Mouse (Mus musculus) urinary bladder, postnatal 36 days (tissue): ENCODE measurements at regions not wholly inside any gene's neighbourhood (a gene's known extent, or its start where the extent isn't known, plus 50 kb on each side); places are given as distances from the start of the nearest gene placed in this dataset.

Experiments used
- DNase-seq, 2 experiments: peaks; one replicate each; pipeline ENCODE4 v3.0.0; 2022; ENCODE audit warnings: low spot score in 2 of 2, mixed read lengths in 1 of 2

DNA sequence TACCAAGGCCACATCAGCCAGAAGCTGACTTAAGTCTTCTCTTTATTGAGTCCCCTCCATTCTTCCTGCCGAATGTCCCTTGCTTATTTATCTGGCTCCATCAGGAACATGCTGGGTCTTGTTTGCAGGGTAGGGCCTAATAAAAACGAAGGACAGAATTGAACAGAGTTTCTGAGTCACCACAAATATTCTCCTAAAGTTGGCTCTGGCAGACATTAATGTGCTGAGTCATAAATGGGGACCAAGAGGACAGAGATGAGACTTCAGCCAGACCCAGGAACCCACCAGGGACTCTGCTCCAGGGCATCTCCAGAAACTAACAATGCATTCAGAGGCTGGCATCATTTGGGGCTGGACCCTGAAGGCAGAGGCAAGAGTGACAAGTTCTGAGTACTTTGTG lies 143.4 kb upstream of the Nectin1 start:
- peak in 1 of 2 experiments; percentile 9 for DNase-seq

DNA sequence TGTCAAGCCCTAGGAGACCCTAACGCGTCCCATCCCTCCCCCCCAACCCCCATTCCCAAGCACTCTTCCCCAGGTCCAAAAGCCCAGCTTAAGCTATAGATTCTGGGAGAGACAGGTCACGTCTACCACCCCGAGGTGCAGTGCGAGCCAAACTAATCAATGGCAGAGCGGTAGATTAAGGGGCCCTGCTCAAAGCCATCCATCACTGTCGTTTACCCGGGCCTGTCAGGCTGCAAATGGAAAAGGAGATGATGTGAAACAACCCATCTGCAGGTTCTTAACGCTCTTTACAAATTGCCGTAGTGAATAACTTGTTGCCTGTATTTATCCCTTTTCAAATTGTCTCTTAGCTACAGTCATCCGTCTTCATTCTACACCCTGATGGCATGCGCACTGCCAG lies 126.2 kb upstream of the Nectin1 start:
- no peak for DNase-seq

DNA sequence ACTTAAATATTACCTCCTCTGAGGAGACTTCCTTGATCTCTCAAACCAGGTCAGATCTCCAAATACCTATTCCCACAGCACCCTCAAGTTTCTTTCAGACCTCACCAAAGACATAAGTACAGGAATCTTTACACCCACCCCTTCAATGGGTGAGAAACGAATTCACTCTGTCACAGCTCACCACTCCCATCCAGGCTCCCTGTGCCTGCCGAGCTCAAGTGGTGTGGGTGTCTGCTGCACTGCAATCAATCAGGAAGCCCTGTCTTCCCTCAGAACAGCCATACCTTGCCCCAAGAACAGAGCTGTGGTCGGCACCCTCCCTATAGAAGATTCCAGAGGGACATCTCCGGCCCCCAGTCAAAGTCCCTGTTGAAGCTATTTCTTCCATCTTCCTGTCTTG lies 116.2 kb upstream of the Nectin1 start:
- no peak for DNase-seq

DNA sequence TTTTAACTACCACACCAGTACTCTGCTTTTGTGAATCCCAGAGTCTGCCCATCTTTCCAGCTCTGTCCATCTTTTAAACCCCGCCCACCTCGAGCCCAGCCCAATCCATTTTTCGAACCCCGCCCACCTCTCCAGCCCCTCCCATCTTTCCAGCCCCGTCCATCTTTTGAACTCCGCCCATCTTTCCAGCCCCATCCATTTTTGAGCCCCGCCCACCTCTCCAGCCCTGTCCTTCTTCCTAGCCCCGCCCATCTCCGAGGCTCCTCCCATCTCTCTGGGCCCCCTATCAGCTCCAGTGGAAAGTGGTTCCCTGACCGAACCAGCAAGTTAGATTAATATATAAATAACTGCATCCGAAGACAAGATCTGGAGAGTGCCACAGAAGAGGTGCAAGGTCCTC lies 115.0 kb upstream of the Nectin1 start:
- no peak for DNase-seq

DNA sequence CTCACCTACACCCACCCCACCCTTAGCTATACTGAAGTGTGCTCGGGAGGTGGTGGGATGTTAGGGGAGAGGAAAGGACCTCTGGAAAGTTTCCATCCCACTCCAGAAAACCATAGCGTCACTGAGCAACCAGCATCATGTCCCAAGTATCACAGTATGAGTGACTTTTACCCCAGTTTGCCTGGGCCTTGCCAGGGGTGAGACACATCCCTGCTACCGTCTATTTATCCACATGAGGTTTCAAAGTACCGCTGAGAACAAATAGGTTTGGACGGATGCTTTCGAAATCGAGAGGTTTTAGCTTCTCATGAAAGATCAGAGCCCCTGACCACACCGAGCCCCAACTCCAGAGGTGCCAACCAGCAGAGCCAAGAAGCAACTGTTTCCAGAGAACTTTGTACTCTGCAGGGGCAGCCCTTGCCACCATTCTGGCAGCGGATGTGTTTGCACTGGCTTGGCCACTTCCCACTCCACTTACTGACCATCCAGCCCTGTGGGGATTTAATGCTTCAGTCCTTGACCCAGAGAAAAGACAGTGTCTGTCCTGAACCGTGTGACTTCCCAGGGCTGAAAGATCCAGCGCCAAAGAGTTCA lies 107.3 kb upstream of the Nectin1 start:
- DNase-seq = no peak

DNA sequence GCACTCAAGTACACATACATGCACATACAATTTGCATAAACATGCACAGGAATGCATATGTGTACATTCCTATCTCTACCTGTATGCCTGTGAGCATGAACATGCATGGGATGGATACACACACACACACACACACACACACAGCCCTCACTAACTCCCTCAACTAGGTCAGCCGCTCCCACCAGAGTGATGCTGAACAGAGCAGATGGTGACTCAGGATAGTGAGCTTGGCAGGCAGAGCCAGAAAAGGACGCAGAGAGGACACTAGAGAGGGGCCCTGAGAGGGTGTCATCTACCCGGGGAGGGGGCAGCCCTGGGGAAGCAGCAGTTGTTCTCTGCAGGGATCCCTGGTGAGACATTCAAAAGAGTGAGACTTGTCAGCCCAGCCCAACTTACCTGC lies 85.6 kb upstream of the Nectin1 start:
- no peak for DNase-seq

DNA sequence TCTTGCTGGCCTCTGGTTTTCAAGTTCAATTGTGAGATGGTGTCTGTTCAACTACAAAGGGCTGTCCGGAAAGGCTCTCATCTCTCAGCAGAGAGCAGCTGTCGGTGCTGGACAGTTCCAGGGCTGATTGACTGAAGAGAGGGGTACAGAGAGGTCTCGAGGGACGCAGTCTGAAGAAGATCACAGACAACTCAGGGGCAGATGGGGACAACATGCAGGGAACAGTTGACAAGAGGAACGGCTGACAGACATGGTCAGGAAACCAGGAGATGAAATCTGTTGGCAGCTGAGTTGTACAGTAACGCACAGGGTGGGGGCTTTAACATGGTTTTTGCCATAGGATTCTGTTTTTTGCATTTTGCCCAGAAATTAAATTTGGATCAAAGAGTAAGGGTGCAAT lies 84.5 kb upstream of the Nectin1 start:
- DNase-seq = no peak

DNA sequence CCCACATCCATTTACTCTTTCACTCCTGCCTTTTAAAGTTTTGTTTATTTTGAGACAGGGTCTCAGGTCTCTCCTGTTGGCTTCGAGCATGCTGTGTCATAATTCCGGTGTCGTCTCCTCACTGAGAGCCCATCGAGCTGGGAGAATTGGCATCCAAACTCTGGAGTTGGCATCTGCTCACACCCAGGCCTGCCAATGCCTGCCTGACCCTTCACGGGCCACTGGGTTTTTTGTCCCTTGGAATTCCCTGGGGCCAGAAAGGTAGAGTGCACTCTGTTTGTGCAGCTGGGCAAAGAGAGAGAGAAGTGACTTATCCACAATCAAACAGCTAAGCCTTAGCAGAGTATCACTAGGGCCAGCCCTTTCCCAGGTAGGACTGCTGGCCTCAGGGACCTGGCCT lies 83.6 kb upstream of the Nectin1 start:
- DNase-seq = no peak

DNA sequence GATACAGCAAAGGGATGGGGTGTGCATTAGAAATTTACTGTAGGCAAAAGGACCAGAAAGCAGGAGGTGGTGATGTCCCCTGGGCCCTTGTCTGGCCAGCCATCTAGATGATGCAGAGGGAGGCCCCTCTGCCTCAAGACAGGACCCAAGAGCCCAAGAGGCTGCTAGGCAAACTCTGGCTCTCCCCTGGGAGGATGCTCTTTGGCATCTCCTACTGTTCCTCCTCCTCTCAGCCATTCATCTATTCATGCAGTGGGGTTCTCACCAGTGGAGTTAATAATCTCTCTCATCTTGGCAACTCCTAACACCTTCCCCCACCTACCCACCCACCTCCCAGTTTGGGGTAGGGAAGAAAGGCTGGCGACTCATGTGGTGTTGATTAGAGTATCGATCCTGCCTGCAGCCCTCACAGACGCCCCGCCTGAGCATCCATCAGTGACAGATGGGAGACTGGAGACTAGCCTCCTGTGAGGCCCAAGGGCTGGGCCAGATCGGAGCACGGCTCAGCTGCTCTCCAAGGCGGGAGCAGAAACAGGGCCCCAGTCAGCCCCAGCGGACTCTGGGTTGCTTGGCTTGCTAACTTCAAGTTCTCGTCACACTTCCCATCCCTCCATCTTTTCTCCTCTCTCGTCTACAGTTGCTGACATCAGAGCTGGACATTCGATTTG lies 82.8 kb upstream of the Nectin1 start:
- no peak for DNase-seq

DNA sequence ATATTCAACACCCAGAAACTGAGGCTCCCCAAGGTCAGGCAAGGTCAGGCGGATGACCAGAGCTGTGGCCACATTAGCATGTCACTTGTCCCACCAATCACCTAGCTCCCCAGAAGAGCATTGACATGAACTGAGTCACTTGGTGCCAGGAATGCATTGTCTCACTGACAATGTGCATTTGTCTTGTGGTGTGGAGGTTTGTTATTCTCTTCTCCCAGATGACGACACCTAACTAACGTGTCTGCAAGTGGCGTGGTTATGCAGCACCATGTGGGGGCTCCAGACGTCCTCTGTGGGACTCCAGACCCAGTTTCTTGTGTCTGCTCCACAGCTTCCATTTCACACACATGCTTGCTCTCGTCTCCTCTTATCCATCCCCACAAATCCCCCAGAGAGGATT lies 82.1 kb upstream of the Nectin1 start:
- DNase-seq = no peak

DNA sequence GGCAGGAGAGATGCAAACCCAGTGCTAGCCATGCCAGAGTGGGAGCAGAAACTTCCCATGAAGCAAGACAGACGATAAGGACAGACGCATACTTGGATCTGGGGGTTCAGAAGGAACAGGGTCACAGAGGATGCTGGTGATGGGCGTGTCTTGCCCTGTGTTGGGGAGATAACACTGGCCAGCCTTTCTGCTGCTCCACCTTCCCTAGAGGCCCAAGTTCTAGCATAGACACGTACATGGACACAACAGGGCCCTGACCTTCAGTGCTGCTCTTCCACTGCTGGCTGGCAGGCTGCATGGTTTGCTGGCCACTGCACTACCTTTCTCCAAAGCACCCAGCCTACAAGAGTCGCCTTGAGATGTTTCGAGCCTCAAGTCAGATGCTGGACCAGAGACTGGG lies 76.4 kb upstream of the Nectin1 start:
- no peak for DNase-seq

DNA sequence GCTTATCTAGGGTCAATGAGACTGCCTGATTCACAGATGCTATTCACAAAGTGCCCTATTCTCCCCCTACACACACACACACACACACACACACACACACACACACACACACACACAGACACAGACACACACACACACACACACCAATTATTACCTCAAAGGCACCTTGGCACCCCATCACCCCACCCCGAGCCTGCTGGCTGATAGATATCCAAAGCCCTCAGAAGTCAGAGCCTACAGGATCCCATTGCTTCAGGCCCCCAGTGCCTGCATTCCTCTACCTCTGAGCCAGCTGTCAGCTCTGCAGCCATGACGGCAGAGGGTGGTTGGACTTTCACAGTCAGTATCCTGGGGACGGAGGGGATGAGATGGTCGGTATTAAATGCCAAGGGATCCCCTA lies 75.8 kb upstream of the Nectin1 start:
- DNase-seq = no peak

DNA sequence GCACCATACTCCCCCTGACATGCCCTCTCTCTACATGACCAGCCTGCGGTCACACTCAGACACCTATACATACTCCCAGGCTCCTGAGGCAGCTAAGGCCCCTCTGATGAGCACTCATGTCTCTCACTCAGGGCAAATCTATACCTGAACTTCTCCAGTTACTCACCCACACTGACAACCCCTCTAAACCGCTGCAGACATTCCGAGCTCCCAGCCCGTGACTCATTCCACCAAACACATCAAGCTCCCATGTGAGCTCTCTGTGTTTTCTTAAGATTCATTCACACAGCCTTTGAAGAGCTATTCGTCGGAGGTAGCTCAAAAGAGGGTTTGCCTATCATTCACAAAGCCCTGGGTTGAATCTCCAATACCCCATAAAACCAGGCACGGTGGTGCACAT lies 75.1 kb upstream of the Nectin1 start:
- DNase-seq = no peak

DNA sequence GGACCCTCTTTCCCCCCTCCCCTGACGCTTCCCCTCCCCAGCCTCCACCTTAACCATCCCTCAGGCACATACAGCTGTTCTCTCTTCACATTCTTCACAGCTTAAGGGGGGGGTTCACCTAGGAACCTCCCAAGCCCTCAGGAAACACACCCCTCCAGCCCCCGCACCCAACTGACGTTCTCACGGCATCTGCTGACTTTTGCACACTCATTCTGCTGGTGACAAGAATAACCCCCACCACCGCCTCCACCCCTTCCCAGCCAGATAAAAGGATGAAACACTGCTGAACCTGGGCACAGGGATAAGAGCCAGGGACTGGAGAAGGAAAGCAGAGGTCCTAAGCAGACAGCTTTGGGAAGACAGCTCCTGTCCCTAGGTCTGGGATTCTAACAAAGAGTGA lies 73.2 kb upstream of the Nectin1 start:
- DNase-seq = no peak

DNA sequence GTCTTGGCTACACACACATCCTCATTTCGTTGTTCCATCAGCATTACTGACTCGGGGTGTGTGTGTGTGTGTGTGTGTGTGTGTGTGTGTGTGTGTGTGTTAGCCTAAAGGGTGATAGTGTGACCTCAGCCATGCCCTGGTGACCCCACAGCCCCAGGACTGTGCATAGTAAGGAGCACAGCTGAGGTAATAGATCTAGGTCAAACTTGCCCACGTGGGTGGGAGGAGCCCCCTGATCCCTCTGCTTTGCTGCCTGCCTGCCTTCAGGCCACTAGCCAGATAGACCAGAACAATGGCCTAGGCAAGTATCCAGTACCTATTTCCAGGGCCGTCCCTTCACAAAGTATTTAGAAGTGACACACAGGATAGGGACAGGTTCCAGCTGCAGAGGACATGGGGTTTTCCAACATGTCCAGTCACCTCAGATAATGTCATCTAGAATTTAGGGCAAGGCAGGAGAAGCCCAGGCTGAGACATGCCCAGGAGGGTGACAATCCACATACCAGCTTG lies 70.6 kb upstream of the Nectin1 start:
- DNase-seq = peak in 1 of 2 experiments; percentile 12

DNA sequence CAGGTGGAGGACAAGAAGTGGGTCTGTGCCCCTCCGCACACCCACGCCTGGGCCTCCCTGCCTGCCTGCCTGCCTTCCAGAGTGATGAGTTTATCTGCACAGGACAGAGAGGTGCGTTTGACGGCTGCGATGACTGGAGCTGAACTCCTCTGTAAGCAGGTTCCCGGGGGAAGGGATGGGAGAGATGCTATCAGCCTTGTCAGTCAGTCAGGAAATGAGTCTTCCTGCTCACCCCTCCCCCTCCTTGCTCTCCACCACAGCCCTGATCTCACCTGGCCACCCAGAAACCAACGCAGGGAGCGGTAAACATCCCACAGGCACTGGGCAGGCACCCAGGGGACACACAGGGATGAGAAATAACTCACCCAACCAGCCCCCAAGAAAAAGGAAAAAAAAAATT lies 69.5 kb upstream of the Nectin1 start:
- no peak for DNase-seq

DNA sequence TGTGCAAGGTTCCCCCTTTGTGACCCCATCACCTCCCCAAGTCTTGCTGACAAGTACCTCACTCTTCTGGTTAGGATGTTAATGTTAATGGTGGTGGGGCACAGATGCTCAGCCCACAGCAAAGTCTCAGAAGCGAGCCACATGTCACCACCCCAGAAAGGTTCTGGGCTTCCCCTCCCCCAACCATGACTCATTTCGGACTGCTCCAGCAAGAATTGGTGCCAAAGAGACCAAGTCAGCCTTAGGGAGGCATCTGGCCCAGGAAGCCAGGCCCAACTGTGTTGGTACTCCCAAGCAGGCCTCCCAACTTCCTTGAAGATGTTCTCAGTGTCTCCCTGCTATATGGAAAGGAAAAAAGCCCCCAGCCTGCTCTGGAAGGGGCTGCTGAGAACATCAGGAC lies 67.8 kb upstream of the Nectin1 start:
- peak; percentile 30 to 38 for DNase-seq

DNA sequence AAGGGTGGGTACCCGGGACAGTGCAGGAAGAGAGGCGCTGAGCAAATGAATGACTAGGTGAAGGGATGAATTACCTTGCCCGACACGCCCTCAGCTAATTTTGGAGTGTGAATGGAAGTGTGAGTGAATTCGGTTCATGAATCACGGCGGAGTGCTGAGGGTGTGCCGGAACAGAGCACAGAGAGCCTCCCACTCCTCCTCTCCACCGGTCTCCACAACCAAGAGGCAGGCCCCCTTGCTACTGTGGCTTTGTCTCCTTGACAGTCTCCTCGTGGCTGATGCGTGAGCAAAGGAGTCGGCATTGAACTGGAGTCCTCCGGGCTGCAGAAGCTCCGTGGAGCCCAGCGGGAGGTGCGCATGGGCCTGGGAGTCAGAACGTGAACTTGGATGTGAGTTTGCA lies 64.5 kb upstream of the Nectin1 start:
- DNase-seq = no peak

DNA sequence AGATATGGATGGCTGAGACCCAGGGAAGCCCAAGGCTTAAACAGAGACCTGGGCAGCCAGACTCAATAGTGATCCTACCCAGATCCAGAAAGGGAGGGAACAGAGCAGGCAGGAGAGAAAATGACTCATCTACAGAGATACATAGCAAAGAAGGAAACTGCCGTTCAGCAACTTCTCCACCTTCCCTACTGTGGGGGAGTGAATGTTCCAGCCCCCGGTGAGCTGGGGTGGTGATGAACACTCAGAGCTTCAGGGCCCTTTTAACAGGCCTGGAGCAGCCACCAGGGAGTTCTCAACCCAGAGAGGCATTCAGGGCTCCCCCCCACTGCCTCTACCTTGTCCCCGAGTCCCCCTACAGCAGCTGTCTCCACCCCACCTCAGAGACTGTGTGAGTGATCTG lies 62.5 kb upstream of the Nectin1 start:
- no peak for DNase-seq

DNA sequence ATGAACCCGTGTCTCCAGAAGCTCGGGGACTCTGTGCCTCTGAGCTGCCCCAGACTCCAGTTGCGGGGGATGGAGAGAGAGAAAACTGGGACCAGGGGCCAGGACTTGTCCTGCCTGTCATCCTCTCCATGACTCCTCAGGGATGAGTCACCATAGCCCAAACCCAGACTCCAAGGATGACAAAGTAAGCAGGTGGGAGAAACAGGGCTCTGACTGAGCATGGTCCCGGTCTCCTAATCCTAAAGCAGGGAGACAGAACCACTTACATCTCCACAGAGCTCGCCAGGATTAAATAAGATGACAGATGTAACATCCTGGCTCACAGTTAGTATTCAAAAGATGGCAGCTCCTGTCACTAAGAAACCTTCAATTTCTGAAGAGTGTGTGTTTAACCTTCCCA lies 61.7 kb upstream of the Nectin1 start:
- DNase-seq = no peak

DNA sequence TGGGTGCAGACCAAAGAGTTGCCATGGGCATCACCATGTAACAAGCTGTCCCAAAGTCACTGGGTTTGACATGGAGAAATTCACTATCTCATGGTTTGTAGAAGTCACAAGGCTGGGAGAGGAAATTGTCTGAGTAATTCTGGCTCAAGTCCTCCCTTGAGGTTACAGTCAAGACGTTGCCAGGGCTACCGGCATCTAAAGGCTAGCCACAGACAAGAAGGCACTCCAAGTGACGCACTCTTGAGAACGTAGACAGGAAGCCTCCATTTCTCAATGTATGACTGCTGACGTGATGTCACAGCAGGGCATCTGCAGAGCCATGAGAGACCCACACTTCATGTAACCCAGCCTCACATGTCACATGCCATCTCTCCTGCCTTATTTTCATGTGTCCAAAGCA lies 59.2 kb upstream of the Nectin1 start:
- DNase-seq = no peak

DNA sequence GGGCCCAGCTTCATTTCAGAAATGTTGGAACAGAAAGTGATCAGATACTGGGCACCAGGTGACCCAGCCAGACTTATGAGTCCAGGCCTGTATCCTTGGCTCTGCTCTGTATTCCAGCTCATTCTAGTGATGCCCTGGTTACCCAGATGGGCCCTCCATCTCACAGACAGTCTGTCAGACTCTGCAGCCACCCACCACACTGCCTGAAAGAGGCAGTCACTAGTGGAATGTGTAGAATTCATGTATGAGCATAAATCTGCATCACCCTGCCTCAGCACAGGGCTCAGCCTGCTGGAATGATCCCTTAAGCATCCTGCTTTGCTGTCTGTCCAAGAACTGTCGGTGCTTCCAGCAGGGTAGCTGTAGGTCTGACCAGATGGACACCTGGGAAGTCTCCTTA lies 51.8 kb upstream of the Nectin1 start:
- no peak for DNase-seq

DNA sequence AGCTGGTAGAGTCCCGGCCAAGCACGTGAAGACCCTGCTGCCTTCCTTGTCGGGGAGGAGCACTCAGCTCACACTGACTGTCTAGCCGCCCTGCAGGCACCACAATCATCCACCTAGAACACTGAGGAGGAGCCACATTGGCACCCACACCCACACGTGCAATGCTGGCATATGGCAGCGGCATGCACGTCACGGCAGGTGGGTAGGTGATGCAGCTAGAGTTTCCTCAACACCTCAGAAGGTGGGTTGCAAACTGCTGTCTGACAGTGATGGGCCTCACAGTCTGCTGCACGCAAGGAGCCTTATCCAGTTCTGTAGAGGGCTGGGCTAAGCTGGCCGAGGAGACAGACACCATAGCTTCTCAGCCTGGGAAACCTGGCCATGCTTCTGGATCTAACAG lies 51.2 kb upstream of the Nectin1 start:
- no peak for DNase-seq
